Mouse (Mus musculus): ENCODE measurements around the gene Taf15. TPM values are rescaled to one million over a fixed set of nuclear protein-coding genes. Genes with fewer than 3 reads are reported as not detected.

Taf15 gene
- total and polyA plus RNA-seq, 3 experiments, result 31.8 to 236 TPM; not detected in 1

DNA sequence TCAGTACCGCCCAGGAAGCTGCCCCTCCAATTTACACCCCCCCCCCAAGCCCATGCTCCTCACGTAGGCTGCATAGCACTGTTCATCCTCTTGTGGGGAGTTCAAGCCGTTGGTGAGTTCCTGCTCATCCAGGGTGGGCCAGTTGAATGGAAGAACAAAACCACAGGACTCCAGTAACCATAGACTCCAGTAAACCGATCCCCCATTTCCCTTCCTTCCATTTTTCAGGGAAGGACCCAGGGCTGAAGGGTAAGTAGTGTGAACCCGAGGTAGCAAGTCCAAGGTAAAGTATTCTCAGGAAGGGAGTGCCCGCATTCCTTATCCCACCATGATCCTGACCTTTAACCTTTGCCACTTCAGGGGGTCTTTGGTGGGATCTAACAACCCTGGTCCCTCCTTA is 45.5 kb downstream of the Taf15 start:
- Histone ChIP-seq H3K27ac (ENCODE audit: control insufficient read depth, low read depth, low read length) (no peak overlapping the region), H3K27me3 (ENCODE audit: control insufficient read depth in 1 of 2, insufficient read depth in 2 of 2, low read length in 2 of 2) (no peaks in the 10 kb centered on the region; a peak in 1 of 4 replicates), H3K9ac (ENCODE audit: control insufficient read depth, low read depth, low read length, poor library complexity, severe bottlenecking) (no peak overlapping the region), H3K4me1 (ENCODE audit: control insufficient read depth in 1 of 2, insufficient read depth in 2 of 2, low read length in 2 of 2) (no peaks in the 10 kb centered on the region), H3K9me3 (replicated peaks; ENCODE audit: insufficient read depth, low read length) (no peaks in the 10 kb centered on the region), H3K36me3 (ENCODE audit: control insufficient read depth in 1 of 2, insufficient read depth in 2 of 2, low read length in 2 of 2) (no peaks in the 10 kb centered on the region), H3K4me3 (ENCODE audit: control insufficient read depth in 1 of 2, insufficient read depth in 1 of 2, low read depth in 2 of 2, low read length in 2 of 2) (no peak overlapping the region), H3K79me2 (ENCODE audit: control insufficient read depth, insufficient read depth, low read length, poor library complexity) (no peaks in the 10 kb centered on the region)
- DNase-seq (ENCODE audit: low read depth, low spot score), result no peak
- no peak for TF ChIP-seq MAFK (IDR thresholded peaks at IDR 0.05; ENCODE audit: borderline replicate concordance, low read depth, low read length)
- TF ChIP-seq JUND (IDR thresholded peaks at IDR 0.05; ENCODE audit: low read depth, low read length), result no peak
- no peak for TF ChIP-seq USF2 (IDR thresholded peaks at IDR 0.05; ENCODE audit: borderline replicate concordance in 1 of 2, insufficient read depth in 1 of 2, low read depth in 1 of 2, low read length in 2 of 2)
- no peak for TF ChIP-seq TCF12 (IDR thresholded peaks at IDR 0.05; ENCODE audit: low read depth, low read length)
- no peak for TF ChIP-seq NELFE (IDR thresholded peaks at IDR 0.05; ENCODE audit: low read depth, low read length)
- TF ChIP-seq TAL1 (IDR thresholded peaks at IDR 0.05; ENCODE audit: low read length), result no peak
- no peak for TF ChIP-seq SMC3 (IDR thresholded peaks at IDR 0.05; ENCODE audit: low read depth, low read length)

GRCm38 (mm10) chr11:83522075-83522474 is 49.2 kb downstream of the Taf15 start, which contains the start of gene Heatr9:
Gene Heatr9 (minus strand): TSS chr11:83522175.
- no peak for DNase-seq (ENCODE audit: low read depth, low spot score)
- H3K36me3 ChIP-seq (ENCODE audit: control insufficient read depth in 1 of 2, insufficient read depth in 2 of 2, low read length in 2 of 2), result no peaks in the 10 kb centered on the region
- no peaks in the 10 kb centered on the region for H3K9me3 ChIP-seq (replicated peaks; ENCODE audit: insufficient read depth, low read length)
- no peaks in the 10 kb centered on the region for H3K4me1 ChIP-seq (ENCODE audit: control insufficient read depth in 1 of 2, insufficient read depth in 2 of 2, low read length in 2 of 2)
- no peak within 1 kb of the TSS for H3K4me3 ChIP-seq (ENCODE audit: control insufficient read depth in 1 of 2, insufficient read depth in 1 of 2, low read depth in 2 of 2, low read length in 2 of 2)
- no peak for TF ChIP-seq RCOR1 (IDR thresholded peaks at IDR 0.05; ENCODE audit: low read depth, low read length)
- TF ChIP-seq MAFK (IDR thresholded peaks at IDR 0.05; ENCODE audit: borderline replicate concordance, low read depth, low read length), result no peak
- no peak for TF ChIP-seq MXI1 (IDR thresholded peaks at IDR 0.05; ENCODE audit: low read depth, low read length)
- no peak for TF ChIP-seq ZMIZ1 (IDR thresholded peaks at IDR 0.05; ENCODE audit: low read depth, low read length)
- TF ChIP-seq RAD21 (IDR thresholded peaks at IDR 0.05; ENCODE audit: low read depth, low read length), result no peak
- TF ChIP-seq USF1 (IDR thresholded peaks at IDR 0.05; ENCODE audit: low read depth, low read length), result no peak
- no peak for TF ChIP-seq POLR2AphosphoS2 (IDR thresholded peaks at IDR 0.05; ENCODE audit: low read length)
- TF ChIP-seq CHD1 (IDR thresholded peaks at IDR 0.05; ENCODE audit: low read depth, low read length), result no peak
- TF ChIP-seq ELF1 (IDR thresholded peaks at IDR 0.05; ENCODE audit: low read depth, low read length), result no peak
- TF ChIP-seq CHD2 (IDR thresholded peaks at IDR 0.05; ENCODE audit: low read length), result no peak
- no peak for TF ChIP-seq UBTF (IDR thresholded peaks at IDR 0.05; ENCODE audit: borderline replicate concordance, insufficient read depth, low read depth, low read length)
- TF ChIP-seq ETS1 (IDR thresholded peaks at IDR 0.05; ENCODE audit: low read depth, low read length), result no peak
- no peak for TF ChIP-seq GABPA (IDR thresholded peaks at IDR 0.05; ENCODE audit: low read depth, low read length)
- no peak for TF ChIP-seq ZNF384 (IDR thresholded peaks at IDR 0.05; ENCODE audit: low read depth, low read length)
- TF ChIP-seq SIN3A (IDR thresholded peaks at IDR 0.05; ENCODE audit: low read length), result no peak
- no peak for TF ChIP-seq MAX (IDR thresholded peaks at IDR 0.05; ENCODE audit: low read length)
- no peak for TF ChIP-seq MAZ (IDR thresholded peaks at IDR 0.05; ENCODE audit: low read depth, low read length)
- no peak for TF ChIP-seq CTCF (IDR thresholded peaks at IDR 0.05 in 2 of 3, conservative IDR thresholded peaks at IDR 0.05 in 1 of 3; ENCODE audit: control insufficient read depth in 1 of 3, insufficient read depth in 1 of 3, low read depth in 2 of 3, low read length in 3 of 3, poor library complexity in 1 of 3, severe bottlenecking in 1 of 3)
- no peak within 1 kb of the TSS for H3K27ac ChIP-seq (ENCODE audit: control insufficient read depth, low read depth, low read length)
- H3K27me3 ChIP-seq (ENCODE audit: control insufficient read depth in 1 of 2, insufficient read depth in 2 of 2, low read length in 2 of 2), result peaks cover 0 to 6% of the 10 kb centered on the region in 2 experiments; a peak in 3 of 4 replicates
- no peak within 1 kb of the TSS for H3K9ac ChIP-seq (ENCODE audit: control insufficient read depth, low read depth, low read length, poor library complexity, severe bottlenecking)
- H3K79me2 ChIP-seq (ENCODE audit: control insufficient read depth, insufficient read depth, low read length, poor library complexity), result no peaks in the 10 kb centered on the region

Measured in MEL (cell line).